Mouse (Mus musculus): ENCODE results near the gene Armcx2. TPM values are rescaled to one million over a fixed set of nuclear protein-coding genes. Genes with fewer than 3 reads are reported as not detected.
A peak's percentile ranks its signal among the peaks of the same experiment; 100 is the strongest.

Gene Armcx2
- total RNA-seq (2015) (11.9 and 15.8 TPM in 2 replicates), total RNA-seq (2017) (9.5 and 12.3 TPM in 2 replicates)

GRCm38 (mm10) chrX:134808755-134809224 lies at the start of gene Armcx2:
Gene Armcx2, minus strand, starts transcription at chrX:134809221.
- ATAC-seq (replicated peaks; ENCODE audit: poor library complexity) = peak; percentile 91

GRCm38 (mm10) chrX:134849662-134850061 lies 40.6 kb upstream of the Armcx2 start:
- no peak for ATAC-seq (replicated peaks; ENCODE audit: poor library complexity)

- no peak for ATAC-seq (replicated peaks; ENCODE audit: poor library complexity)
These were observed 35.4 kb upstream of the Armcx2 start for GRCm38 (mm10) chrX:134844424-134844823.

GRCm38 (mm10) chrX:134830508-134830907 lies 21.5 kb upstream of the Armcx2 start:
- no peak for ATAC-seq (replicated peaks; ENCODE audit: poor library complexity)

- peak; percentile 53 for ATAC-seq (replicated peaks; ENCODE audit: poor library complexity)
These were observed 927 bp downstream of the Armcx2 start for GRCm38 (mm10) chrX:134807833-134808754.

GRCm38 (mm10) chrX:134787728-134788127 lies 21.3 kb downstream of the Armcx2 start:
- ATAC-seq (replicated peaks; ENCODE audit: poor library complexity) = peak; percentile 34; the same call in 1 of the 2 replicates

GRCm38 (mm10) chrX:134763428-134764198 lies 45.4 kb downstream of the Armcx2 start:
- ATAC-seq (replicated peaks; ENCODE audit: poor library complexity) = 0 out of 2 replicates have a peak, but pooled peaks have one; percentile 23

- peak; percentile 25; the same call in 1 of the 2 replicates for ATAC-seq (replicated peaks; ENCODE audit: poor library complexity)
These were observed 51.6 kb downstream of the Armcx2 start for GRCm38 (mm10) chrX:134757293-134757995.

- peak; percentile 85 for ATAC-seq (replicated peaks; ENCODE audit: poor library complexity)
These were observed 52.4 kb downstream of the Armcx2 start, which contains the start of gene Armcx3 for GRCm38 (mm10) chrX:134756434-134757292. Gene Armcx3, plus strand, starts transcription at chrX:134756595.

Other genes starting within 250 kb of the Armcx2 start
- gene Btk, start 225.7 kb downstream of the Armcx2 start, total RNA-seq (2015) = 61.0 and 66.6 TPM in 2 replicates
- 48.4 and 78.0 TPM in 2 replicates for gene Btk, start 225.7 kb downstream of the Armcx2 start, total RNA-seq (2017)
- 1,859 and 2,008 TPM in 2 replicates for gene Rpl36a, start 223.6 kb downstream of the Armcx2 start, total RNA-seq (2015)
- gene Rpl36a, start 223.6 kb downstream of the Armcx2 start, total RNA-seq (2017) = 6,795 and 7,096 TPM in 2 replicates
- 16.3 and 21.0 TPM in 2 replicates for gene Gla, start 208.1 kb downstream of the Armcx2 start, total RNA-seq (2015)
- gene Gla, start 208.1 kb downstream of the Armcx2 start, total RNA-seq (2017) = 19.6 and 23.2 TPM in 2 replicates
- gene Hnrnph2, start 208.0 kb downstream of the Armcx2 start, total RNA-seq (2015) = 79.0 and 80.6 TPM in 2 replicates
- gene Hnrnph2, start 208.0 kb downstream of the Armcx2 start, total RNA-seq (2017) = 141 and 154 TPM in 2 replicates
- gene Armcx4, start 122.7 kb downstream of the Armcx2 start, total RNA-seq (2015) = 2.2 and 2.5 TPM in 2 replicates
- gene Armcx4, start 122.7 kb downstream of the Armcx2 start, total RNA-seq (2017) = 3.2 and 4.4 TPM in 2 replicates
- 3.9 and 8.1 TPM in 2 replicates for gene Armcx1, start 91.3 kb downstream of the Armcx2 start, total RNA-seq (2015)
- gene Armcx1, start 91.3 kb downstream of the Armcx2 start, total RNA-seq (2017) = 6.4 and 9.7 TPM in 2 replicates
- gene Armcx6, start 57.8 kb downstream of the Armcx2 start, total RNA-seq (2015) = 2.5 and 4.2 TPM in 2 replicates
- gene Armcx6, start 57.8 kb downstream of the Armcx2 start, total RNA-seq (2017) = 6.2 and 6.3 TPM in 2 replicates
- 30.8 and 31.5 TPM in 2 replicates for gene Armcx3, start 52.6 kb downstream of the Armcx2 start, total RNA-seq (2015)
- gene Armcx3, start 52.6 kb downstream of the Armcx2 start, total RNA-seq (2017) = 28.1 and 33.9 TPM in 2 replicates
- gene Nxf2, start 155.5 kb upstream of the Armcx2 start, total RNA-seq (2015) = 1.7 and 2.2 TPM in 2 replicates
- gene Nxf2, start 155.5 kb upstream of the Armcx2 start, total RNA-seq (2017) = 0.54 and 0.98 TPM in 2 replicates
- 5.8 and 8.6 TPM in 2 replicates for gene Zmat1, start 200.0 kb upstream of the Armcx2 start, total RNA-seq (2015)
- gene Zmat1, start 200.0 kb upstream of the Armcx2 start, total RNA-seq (2017) = 0.58 and 1.4 TPM in 2 replicates

All from megakaryocyte progenitor cell, adult 5-6 weeks (primary cell).